Mouse (Mus musculus): ENCODE measurements around the gene Ccdc17.

- TF ChIP-seq POLR2A (IDR thresholded peaks at IDR 0.05; ENCODE audit: control insufficient read depth, low read depth, low read length) (no peak), CTCF (IDR thresholded peaks at IDR 0.05; ENCODE audit: control insufficient read depth, insufficient read depth, insufficient replicate concordance, low read depth, low read length) (no peak)
Measured at GRCm38 (mm10) chr4:116642071-116642470, 45.6 kb downstream of the Ccdc17 start.

Measured in testis, adult 2 months (tissue).